Mouse (Mus musculus): ENCODE results near the gene Zfp763. TPM values are rescaled to one million over a fixed set of nuclear protein-coding genes. Genes with fewer than 3 reads are reported as not detected.

Zfp763 gene
- total and polyA plus RNA-seq, 3 experiments, result 3.1 to 6.0 (median 3.7) TPM

DNA sequence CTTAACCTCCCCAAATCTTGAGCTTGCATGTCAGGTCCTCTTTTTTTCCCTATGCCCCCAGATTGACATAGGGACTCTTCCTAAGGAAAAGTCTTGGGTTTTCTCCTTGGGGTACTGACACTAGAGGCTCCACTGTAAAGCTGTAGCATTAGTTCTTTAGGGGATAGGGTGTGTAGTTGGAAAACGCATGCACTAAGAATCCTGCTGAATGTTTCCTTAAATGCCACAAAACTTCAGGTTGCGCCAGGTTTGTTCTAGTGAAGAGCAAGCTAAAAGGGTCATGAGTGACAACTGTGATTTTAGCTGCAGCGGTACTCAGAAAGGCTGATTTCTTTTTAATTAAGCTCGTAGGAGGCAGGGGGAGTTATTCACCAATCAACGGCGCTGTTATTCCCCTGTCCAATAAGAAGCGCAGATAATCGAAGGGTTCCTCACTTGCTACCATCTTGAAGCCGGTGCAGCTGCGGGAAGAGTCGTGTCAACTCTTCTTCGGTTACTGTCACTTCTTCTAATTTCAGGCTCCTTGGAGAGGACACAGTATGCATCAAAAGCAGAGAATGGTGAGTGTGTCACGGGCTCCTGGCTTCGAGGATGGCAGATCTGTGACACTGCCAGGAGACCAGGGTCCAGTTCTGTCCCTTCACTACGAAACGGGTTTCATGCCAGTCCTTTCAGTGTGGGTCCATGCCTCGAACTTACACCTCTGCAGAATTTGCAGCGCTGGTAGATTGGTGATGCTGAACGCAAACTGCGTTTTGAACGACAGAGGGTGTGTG is 40.3 kb downstream of the Zfp763 start, which contains the start of gene Zfp952 (continued):
- TF ChIP-seq TBP (conservative IDR thresholded peaks at IDR 0.05; ENCODE audit: low read depth, low read length) (peak; percentile 80; the same call in 1 of the 2 replicates), KAT2A (IDR thresholded peaks at IDR 0.05; ENCODE audit: insufficient replicate concordance, low read length) (peak; percentile 85; the same call in 1 of the 2 replicates)

DNA sequence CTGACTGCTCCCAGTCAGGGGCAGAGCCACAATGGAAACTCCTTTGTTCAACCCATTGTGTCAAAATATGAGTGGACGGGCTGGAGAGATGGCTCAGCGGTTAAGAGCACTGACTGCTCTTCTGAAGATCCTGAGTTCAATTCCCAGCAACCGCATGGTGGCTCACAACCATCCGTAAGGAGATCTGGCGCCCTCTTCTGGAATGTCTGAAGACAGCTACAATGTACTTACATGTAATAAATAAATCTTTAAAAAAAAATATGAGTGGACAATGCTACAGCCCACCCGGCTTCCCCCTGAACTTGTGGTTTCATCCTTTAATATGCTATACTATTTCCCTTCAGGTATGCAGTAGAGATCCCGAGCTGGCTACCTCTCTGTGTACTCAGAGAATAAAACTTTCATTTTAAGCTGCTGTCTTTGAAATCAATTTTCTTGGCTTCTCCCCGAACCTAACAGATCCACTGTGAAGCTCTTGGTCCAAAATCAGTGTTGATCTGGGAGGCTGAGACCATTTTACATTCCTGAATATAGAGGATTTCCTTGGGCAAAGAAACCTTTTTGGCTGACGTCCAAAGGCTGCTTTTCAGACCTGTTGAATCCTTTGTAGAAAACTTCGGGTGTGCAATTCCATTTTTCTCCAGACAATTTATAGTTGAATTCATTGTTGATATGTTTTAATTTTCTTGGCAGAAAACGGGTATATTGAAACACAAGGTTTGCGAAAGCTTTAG is 41.1 kb downstream of the Zfp763 start:
- in situ Hi-C loops (cut with MboI; ENCODE audit: low pct_ligation_motif_present, low pct_unique_long_range_greater_than_20kb, low sequenced_read_pairs), result no loop called here
- Histone ChIP-seq H3K4me1 (ENCODE audit: control insufficient read depth in 1 of 2, insufficient read depth in 2 of 2) (peaks cover 0 to 14% of the 10 kb centered on the region in 2 experiments; a peak in 2 of 4 replicates), H3K4me2 (ENCODE audit: insufficient read depth, low read depth, poor library complexity, severe bottlenecking) (peak overlapping the region; percentile 86), H3K27ac (ENCODE audit: insufficient read depth, low read depth) (no peak overlapping the region), H3K9me3 (replicated peaks; ENCODE audit: low read length) (no peaks in the 10 kb centered on the region), H3K9ac (ENCODE audit: insufficient read depth, low read depth) (peak overlapping the region; percentile 66), H3K36me3 (replicated peaks in 1 of 2; ENCODE audit: control insufficient read depth in 1 of 2, insufficient read depth in 1 of 2, low read length in 1 of 2) (peaks cover 9 to 23% of the 10 kb centered on the region in 2 experiments), H3K79me2 (replicated peaks; ENCODE audit: control insufficient read depth, extremely low read depth, insufficient read depth, poor library complexity, severe bottlenecking) (peaks cover 11% of the 10 kb centered on the region; the same call in 1 of the 2 replicates), H3K27me3 (replicated peaks) (no peaks in the 10 kb centered on the region), H3K4me3 (replicated peaks in 1 of 3; ENCODE audit: low read depth in 2 of 3, low read length in 2 of 3, poor library complexity in 1 of 3) (peak overlapping the region in 2 of 3 experiments; percentile 69 to 75)
- dilution Hi-C loops (cut with MboI; ENCODE audit: extremely low pct_ligation_motif_present, extremely low pct_unique_long_range_greater_than_20kb, low sequenced_read_pairs), result no loop called here
- no peak for TF ChIP-seq E2F4 (IDR thresholded peaks at IDR 0.05; ENCODE audit: insufficient replicate concordance, low read depth, low read length)
- TF ChIP-seq JUND (conservative IDR thresholded peaks at IDR 0.05; ENCODE audit: low read depth, low read length), result no peak
- no peak for TF ChIP-seq BHLHE40 (IDR thresholded peaks at IDR 0.05; ENCODE audit: low read depth, low read length)
- TF ChIP-seq GABPA (IDR thresholded peaks at IDR 0.05; ENCODE audit: insufficient replicate concordance, low read depth, low read length), result no peak
- no peak for TF ChIP-seq JUN (IDR thresholded peaks at IDR 0.05; ENCODE audit: insufficient read depth, low read depth, low read length)
- TF ChIP-seq SMC3 (IDR thresholded peaks at IDR 0.05; ENCODE audit: low read depth, low read length), result no peak
- TF ChIP-seq MYC (IDR thresholded peaks at IDR 0.05; ENCODE audit: low read depth, low read length), result no peak
- no peak for TF ChIP-seq ZC3H11A (IDR thresholded peaks at IDR 0.05; ENCODE audit: low read depth, low read length)
- no peak for TF ChIP-seq HCFC1 (IDR thresholded peaks at IDR 0.05; ENCODE audit: low read depth, low read length)
- TF ChIP-seq ZKSCAN1 (IDR thresholded peaks at IDR 0.05; ENCODE audit: borderline replicate concordance, low read depth, low read length), result no peak
- no peak for TF ChIP-seq TCF12 (IDR thresholded peaks at IDR 0.05; ENCODE audit: low read depth, low read length)
- no peak for TF ChIP-seq UBTF (IDR thresholded peaks at IDR 0.05; ENCODE audit: low read depth, low read length)
- TF ChIP-seq ZNF384 (IDR thresholded peaks at IDR 0.05; ENCODE audit: low read depth, low read length), result peak; percentile 22; the same call in 1 of the 2 replicates
- no peak for TF ChIP-seq PAX5 (IDR thresholded peaks at IDR 0.05; ENCODE audit: low read length)
- no peak for TF ChIP-seq SIN3A (IDR thresholded peaks at IDR 0.05; ENCODE audit: low read length)
- no peak; the same call in none of the 2 replicates for TF ChIP-seq RAD21 (IDR thresholded peaks at IDR 0.05; ENCODE audit: low read depth, low read length)
- peak; percentile 16 to 43; a peak in 2 of 4 replicates for TF ChIP-seq CTCF (conservative IDR thresholded peaks at IDR 0.05 in 1 of 2, IDR thresholded peaks at IDR 0.05 in 1 of 2; ENCODE audit: low read depth in 2 of 2, low read length in 2 of 2)
- DNase-seq (ENCODE audit: extremely low read depth), result peak; percentile 45

Data from CH12.LX (cell line).